Mouse (Mus musculus): ENCODE measurements at regions not wholly inside any gene's neighbourhood (a gene's known extent, or its start where the extent isn't known, plus 50 kb on each side); places are given as distances from the start of the nearest gene placed in this dataset.

DNA sequence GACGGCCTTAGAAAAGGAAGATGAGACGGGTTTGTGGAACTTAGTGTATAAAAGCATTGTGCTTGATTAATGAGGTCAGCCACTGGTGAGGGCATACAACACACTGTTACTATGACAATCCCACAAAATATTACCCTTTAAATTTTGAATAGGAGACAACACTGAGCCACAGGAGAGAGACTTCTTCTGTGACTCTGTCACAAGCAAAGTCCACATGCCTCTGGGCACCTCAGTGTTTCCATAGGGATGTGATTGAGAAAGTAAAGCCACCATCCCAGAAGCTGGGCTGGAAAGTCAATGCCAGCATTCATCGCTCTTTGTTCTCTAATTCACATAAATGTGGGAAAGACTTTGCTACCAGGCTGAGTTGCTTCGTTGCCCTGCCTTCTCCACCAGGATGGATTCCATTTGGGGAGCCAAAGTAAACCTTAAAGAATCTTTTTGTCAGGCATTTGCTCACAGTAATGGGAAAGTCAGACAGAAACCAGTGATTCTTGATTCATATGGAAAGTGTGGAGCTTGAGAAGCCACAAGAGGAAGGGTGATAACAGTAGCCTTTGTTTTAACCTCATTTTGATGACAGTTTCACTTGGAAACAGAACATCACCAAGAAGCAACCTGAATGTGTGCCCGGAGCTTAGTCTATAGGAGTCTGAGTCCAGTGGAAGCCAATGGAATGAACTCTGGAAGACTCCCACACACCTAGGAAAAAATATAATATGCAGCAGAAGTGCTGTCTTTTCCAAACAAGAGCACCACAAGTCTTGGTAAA is 491.7 kb upstream of the Lmcd1 start:
- no peak for TF ChIP-seq CTCF (IDR thresholded peaks at IDR 0.05; ENCODE audit: low read depth)
- no peak for TF ChIP-seq EP300 (IDR thresholded peaks at IDR 0.05; ENCODE audit: low read depth)

Data from liver, postnatal 0 days (tissue).